Mouse (Mus musculus): ENCODE data around the gene Ect2.

Gene Ect2

DNA sequence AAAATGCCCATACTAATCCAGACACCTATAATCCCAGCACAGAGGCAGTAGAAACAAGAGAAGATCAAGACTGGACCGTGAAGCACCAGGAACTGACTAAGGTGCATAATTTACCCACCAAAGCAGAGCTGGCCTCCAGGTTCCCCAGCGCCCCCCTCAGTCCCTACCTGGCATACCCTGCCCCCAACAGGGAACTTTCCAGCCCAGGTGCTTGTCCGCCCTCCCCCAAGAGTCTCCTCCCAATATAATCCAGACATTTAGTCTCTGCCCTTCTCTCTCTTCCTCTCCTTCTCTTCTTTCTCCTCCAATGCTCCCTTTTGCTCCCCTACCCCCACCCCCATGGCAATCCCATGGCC, 2.9 kb upstream of the Ect2 start:
- no peak for DNase-seq (ENCODE audit: low spot score)

DNA sequence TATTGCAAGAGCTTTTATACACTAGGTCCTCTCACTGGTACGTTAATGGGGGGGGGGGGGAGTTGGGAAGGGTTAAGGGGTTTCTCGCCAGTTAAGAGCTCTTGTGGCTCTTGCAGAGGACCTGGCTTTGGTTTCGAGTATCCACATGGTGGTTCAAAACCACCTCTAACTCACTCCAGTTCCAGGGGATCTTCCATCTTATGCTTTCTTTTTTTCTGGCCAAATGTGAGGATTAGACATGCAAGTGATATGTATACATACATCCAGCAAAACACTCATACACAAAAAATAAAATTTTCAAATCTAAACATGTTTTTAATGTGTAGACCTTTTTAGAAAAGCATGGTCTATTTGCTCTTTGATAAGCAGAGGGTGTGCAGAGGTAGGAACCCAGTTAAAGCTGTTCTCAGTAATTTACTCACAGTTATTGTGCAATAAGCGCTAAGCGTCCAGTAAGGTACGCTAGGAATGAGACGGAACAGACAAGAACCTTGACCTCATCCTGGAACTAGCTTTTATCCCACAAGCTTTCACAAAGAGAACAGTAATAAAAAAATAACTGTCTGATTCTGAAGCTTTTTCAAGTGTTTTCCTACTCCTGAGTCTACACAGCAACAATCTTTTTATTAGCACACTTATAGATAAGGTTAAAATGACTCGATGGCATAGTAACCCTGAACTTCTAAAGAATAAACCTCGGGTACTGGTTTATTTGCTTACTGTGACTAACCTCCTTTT, 2.3 kb upstream of the Ect2 start:
- no peak for DNase-seq (ENCODE audit: low spot score)

DNA sequence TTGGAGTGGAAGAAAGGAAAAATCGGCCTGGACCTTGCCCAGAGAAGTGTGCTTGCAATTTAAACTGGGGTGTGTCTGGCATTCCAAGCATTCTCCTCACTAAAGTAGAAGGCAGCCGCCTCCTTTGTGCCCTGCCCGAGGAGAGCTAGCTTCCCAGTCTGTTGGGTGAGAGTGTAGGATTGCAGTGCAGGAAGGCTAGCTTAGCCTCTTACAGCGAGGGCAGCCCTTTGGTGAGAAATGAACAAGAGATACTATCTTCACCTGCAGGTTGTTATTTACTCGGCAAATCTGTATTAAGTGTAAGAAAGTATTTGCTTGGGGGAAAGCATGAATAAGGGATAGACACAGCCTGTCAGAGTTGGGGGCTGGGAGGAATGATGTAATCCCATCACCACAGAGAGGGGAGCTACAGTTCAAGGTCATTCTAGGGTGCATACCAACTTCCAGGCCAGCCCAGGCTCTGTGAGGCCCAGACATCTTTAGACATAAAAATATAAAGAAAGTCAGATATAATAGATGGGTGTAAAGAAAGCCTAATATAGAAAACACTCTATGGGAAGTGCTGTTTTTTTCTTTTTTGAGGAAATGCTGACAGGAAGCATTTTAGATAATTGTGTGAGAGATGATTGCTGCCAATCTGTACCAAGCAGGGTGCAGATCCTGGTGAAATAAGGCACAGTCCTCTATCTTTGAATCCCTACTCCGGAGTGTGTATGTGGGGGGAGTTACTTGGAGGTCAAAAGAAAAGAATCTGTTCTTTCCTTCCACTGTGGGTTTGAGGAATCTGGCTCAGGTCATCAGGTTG, 1.6 kb upstream of the Ect2 start:
- DNase-seq (ENCODE audit: low spot score) = no peak

DNA sequence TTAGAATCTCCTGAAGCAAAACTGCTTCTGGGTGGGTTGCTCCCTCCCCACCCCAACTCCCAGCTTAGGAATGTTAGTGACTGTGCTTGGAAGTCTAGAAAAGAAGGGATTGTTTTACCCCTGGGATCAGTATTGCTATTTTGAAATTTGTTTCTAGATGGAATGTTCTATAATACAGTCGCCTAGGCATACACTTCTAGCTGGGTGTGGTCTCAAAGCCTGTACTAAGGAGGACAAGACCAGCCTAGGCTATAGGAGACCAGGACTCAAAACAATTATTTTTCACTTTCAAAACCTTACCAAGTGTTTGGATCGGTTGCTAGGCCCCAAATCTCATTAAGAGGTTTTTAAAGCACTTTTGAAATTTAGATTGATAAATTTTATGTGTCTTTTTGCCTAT, 602 bp upstream of the Ect2 start:
- DNase-seq (ENCODE audit: low spot score) = no peak

DNA sequence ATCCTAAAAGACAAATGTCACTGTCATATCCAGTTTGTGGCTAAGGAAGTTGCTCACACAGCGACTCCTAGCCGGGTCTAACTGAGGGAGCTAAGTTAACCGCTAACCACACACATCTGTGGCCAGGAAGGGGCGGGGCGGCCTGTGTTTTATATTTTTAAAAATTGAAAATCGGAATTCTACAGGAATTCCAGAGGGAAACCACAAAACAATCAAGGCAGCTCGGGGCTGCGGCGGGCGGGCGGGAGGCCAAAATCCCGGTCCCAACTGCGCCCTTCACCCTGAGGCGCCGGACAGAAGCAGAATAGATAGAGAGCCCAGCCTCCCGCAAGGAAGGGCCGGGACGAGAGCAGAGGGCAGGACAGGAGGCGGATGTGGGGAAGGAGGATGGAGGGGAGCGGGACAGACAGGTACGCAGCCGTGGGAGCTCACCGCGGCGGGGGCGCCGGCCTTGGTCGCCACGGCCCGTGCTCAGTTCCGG, 447 bp downstream of the Ect2 start:
- no peak for DNase-seq (ENCODE audit: low spot score)

DNA sequence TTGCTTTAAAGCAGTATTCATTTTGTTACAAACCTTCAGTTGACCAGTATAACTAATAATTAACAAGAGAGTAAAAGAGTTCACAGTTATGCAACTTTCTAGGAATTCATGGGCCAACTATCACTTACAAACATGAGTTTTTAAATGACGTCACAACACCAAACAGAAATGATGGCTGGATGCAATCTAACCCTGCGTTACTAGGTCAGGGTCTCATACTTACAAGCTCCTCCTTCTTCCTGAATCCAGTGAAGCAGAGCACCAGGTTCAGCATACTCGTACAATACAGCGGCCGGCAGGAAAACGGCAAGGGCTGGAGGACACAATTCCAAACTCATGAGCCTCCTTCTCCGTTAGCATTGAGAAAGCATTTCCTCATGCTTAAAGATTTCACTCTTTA, 7.9 kb downstream of the Ect2 start:
- DNase-seq (ENCODE audit: low spot score) = no peak

DNA sequence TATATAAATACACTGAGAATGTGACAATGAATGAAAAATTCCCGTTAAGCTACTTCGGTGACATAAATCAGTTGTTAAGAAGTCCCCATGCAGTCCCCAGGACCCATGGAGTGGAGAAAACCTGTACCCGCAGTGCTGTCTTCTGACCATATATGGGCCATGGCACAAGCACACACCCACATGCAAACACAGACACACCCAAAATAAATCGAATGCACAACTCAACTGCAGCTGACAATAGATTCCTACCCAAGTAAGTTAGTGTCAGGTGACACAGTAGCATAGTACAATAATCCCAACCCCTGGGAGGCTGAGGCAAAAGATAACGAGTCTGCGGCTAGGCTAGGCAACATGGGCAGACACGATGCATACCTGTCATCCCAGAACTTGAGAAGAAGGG, 10.1 kb downstream of the Ect2 start:
- DNase-seq (ENCODE audit: low spot score) = no peak

DNA sequence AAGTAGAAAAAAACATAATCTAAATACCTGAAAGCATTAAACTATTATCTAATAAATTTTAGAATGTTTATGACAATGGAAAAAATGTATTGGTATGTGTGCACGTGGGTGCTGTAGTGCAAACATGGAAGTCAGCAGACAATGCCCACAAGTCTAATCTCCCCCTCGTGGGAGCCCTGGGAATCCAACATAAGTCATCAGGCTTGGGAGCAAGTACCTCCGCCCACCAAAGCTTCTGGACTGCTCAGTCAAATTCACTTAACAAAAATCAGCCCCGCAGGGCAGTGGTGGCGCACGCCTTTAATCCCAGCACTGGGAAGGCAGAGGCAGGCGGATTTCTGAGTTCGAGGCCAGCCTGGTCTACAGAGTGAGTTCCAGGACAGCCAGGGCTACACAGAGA, 13.6 kb downstream of the Ect2 start:
- DNase-seq (ENCODE audit: low spot score) = no peak

DNA sequence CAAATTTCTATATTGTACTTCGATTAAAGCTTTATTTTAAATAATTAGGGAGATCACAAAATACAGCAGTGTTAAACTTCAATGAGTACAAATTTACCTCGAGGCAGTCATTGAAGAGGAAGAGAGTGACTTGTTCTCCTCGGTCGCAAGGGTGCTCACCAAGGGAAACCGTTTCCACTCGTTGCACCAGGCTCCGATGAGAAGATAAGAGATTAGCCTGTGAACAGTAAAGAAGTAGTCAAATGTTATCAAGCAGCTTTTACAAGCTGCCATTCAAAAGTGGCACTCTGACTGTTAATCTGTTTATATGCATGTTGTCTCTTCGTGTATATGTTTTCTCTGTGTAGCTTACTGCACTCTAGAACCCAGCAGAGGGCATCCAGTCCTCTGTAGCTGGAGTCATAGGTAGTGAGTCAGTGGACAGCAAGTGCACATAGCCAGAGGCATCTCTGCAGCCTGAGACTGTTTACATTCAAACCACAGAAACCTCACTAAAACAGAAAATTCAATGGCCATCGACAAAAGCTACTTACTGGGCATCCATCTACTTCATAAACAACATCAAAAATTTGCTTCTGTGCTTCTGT, 31.7 kb downstream of the Ect2 start:
- DNase-seq (ENCODE audit: low spot score) = no peak

DNA sequence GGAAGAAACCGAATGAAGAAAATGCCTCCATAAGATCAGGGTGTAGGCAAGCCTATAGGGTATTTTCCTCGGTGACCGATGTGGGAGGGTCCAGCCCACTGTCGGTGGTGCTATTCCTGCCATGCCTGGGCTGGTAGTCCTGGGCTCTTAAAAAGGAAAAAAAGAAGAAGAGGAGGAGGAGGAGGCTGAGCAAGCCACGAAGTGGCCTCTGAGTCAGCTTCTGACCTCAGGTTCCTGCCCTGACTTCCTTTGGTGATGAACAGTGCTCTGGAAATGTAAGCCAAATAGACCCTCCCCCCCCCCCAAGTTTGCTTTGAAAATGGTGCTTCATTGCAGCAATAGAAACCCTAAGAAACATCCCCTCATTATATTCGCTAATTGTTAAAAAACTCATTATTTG, 32.7 kb downstream of the Ect2 start:
- DNase-seq (ENCODE audit: low spot score) = no peak

DNA sequence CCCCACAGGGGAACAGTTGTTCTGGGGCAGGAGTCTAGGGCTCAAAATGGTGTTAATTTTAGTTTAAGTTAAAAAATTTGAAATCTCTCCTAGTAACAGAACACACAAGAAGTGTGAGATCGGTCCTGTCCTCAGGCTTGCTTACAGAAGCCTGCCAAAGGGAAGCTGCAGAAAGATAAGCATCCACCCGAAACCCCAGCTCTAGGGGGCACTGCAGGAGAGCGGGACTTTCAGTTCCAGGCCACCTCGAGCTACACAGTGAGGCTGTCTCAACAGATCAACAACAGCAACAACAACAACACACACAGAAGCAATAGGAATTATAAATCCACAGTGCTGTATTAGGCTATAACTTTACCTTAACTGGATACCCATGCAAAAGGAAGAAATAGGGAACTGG, 35.5 kb downstream of the Ect2 start:
- DNase-seq (ENCODE audit: low spot score) = no peak

DNA sequence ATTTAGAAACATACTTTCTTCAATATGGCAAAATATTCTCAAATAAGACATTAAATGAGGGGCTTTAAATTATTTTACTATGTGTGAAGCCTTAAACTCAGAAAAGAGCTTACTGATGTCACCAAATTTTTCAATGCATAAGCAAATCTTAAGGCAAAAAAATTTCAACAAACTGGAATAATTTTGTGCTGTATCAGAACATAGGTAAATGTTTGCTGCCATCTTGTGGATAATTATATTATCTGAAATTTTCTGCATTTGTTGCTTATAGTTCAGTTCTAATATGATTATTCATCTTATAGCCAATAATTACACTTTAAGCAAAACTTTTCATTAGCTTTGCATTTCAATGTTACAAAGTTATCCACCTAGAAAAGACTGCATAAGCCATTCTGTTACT, 42.8 kb downstream of the Ect2 start:
- DNase-seq (ENCODE audit: low spot score) = no peak

DNA sequence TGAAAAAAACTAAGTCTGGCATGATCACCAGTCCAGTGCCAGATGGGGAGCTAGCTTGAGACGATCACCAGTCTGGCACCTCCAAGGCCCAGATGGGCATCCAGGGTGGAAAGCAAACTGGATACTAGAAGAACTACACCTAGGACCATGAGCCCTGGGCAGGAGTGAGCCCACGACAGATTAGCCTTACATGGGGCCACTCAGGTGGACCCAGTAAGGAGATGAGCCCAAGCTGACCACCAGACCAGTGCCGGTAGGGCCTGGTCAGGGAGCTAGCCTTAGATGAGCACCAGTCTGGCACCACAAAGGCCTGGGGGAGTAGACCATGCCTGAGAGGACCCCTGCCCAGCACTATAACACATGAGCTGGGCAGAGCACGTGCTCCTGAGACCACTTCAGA, 44.6 kb downstream of the Ect2 start:
- no peak for DNase-seq (ENCODE audit: low spot score)

DNA sequence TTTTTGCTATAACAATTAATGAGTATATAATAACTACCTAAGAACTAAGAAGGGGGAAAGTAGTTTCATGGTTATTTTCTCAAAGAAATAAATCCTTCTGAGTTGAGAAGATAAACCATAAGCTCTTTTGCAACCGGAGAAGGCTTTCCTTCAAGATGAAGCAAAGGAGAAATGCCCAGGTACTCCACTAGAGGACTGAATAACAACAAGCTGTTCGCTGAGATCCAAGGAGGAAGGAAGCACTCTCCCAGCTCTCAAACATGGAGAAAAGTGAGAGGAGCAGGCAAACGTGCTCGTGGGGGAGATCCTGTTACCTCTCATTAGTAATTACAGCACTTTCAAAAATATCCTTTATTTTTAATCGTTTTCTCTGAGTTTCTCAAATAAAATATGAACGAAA, 46.5 kb downstream of the Ect2 start:
- DNase-seq (ENCODE audit: low spot score) = no peak

DNA sequence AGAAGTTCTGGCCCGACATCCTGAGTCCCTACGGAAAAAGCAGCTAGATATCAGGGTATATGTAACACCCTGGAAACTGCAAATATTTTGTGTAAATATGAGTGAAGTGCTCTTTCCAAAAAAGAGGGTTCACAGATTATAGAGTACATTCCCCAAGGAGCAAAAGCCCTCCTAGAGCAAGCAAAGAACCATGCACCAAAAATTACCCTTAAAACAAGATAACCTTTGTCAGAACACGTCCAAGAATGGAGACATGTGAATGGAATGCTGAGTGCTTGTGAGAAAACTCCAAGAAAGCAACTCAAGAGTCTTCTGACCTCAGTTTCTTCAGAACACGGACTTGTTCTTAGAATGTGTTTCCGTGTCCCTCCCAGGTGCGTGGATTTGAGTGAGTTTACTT, 50.7 kb downstream of the Ect2 start:
- DNase-seq (ENCODE audit: low spot score) = no peak

DNA sequence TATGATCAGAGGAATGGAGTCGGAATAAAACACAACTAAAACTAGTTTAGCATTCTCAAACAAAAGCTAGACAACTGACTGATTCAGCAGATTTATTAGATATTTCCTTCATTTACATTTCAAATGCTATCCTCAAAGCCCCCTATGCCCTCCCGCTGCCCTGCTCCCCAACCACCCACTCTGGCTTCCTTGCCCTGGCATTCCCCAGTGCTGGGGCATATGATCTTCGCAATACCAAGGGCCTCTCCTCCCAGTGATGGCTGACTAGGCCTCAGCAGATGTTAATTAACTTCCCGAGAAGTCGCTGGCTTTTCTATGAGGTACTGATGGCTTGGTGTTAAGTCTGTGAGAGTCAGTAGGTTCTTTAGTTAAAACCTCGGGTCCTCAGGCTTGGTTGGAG, 55.0 kb downstream of the Ect2 start:
- DNase-seq (ENCODE audit: low spot score) = no peak

DNA sequence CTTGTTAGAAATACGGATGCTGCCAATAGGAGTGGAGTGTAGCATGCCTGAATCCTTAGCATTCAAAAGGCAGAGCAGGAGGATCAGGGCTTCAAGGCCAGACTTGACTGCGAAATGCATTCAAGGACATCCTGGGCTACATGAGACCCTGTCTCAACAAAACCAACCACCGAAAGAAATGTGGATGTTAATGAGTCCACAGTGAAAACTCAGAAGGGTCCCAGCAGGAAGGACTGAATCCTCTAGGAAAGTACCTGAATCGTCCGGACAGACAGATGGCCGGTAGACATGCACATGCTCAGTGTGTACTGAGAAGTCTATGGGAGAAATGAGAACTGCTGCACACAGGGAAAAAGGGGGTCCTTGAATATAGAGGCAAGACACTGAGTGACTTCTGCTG, 67.5 kb downstream of the Ect2 start:
- no peak for DNase-seq (ENCODE audit: low spot score)

DNA sequence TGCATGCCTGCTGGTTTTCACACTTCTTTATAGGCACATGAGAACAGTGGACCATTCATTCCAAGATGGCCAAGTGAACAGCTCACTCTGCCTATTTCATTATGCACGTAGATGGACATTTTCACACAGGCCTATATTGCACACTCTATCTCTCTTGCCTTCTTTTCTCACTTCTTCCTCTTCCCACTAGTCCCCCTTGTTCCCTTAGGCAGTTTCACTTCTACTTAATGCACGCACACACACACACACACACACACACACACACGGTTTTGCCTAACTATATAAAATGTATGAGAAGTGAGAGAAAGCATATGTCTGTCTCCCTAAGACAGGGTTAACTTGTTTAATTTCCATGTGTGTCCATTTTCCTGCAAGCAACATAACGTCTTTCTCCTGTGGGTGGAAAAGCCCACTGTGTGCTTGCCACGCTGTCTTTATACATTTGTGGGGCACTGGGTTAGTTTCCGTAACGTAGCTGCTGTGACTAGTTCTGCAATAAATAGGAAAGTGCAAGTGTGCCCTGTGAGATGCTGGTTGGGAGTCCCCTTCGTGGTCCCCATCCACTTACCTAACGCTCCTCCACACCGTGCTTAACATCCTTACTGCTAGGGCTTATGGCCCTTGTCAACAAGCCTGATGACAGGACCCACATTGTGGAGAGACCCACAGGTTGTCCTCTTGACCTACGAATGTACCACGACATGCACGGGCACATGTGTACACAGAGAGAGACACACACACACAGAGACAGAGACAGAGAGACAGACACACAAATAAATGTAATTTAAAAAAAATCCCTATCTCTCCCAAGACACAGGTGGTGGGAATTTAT, 72.2 kb downstream of the Ect2 start:
- DNase-seq (ENCODE audit: low spot score) = no peak

DNA sequence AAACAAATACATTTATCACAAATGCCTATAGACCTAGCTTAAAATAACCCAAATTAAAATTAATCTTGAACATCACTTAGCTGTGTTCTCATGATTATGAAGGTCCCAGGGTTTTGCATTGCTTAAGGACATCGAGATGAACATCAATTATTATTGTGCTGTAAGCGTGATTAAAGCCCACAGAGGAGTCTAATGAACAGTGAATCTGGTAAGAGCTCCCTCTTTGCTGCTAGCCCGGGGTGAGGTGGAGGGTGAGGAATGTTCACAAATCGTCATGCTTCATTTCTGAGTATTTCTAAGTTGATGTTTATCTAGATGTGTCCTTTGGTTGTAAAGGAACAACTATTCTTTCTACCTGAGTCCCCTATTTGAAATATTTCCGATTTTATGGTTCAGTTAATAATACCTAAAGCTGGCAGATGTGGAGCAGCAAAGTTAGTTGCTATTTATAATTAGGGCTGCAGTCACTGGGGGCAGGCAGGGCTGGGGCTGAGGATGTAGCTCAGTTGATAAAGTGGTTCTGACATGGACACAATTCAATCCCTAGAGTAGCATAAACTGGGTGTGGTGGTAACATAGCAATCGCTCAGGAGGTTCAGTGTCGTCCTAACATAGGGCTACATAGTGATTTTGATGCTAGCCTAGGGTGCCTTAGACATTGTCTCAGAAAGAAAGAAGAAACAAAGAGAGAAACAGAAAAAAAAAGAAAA, 73.5 kb downstream of the Ect2 start:
- no peak for DNase-seq (ENCODE audit: low spot score)

DNA sequence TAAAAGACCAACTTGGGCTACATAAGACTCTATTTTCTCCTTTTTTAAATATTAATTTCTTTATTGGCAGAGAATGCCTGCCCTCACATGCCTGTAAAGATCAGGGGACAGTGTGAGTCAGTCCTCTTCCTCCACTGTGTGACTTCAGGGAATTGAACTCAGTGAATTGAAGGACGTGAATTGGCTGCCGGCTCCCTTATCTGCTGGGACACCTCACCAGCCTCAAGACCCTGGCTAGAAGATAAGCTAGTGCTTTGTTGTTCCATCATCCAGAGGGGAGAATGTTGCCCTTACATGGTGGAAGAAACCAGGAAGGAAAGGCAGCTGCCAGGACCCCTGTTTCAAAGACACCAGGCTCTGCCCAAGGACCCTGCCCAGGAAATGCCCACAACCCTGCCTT, 79.8 kb downstream of the Ect2 start:
- DNase-seq (ENCODE audit: low spot score) = no peak

DNA sequence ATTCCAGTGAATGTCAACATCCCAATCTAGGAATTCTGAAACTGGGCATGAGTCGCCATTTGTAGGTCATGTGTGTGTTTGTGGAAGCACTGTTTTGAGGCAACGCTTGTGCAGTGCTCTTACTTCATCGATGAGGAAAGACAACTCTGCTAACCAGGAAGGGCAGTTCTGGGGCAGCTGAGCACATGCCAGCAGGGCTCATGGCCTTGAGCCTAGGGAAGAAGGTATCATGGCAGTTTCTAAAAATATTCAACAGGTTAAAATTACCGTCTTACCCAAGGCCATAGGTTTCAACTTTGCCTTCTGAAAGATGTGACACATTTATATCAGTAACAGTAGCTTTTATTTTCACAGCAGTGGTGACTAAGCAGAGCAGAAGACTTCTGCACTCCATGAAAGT, 82.0 kb downstream of the Ect2 start:
- DNase-seq (ENCODE audit: low spot score) = no peak

DNA sequence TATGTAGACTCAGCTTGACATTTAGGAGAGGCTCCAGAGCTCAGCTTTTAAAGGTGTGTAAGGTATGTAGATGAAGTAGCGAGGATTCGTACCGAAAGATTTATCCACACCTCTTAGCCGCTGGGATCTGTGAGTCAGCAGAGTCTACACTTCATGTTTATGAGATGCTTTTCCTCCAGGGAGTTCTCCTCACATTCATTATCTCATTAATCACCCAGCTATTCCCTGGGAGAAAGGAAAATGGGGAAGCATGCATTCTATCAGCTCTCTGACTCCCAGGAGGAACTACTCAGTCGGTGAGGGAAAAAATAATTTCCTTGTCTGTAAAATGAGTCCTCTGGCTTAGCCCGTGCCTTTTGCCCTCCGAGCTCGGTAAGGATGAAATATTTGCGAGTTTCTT, 83.3 kb downstream of the Ect2 start:
- no peak for DNase-seq (ENCODE audit: low spot score)
